Mouse (Mus musculus) cerebellum, adult 2 months (tissue): ENCODE measurements around the gene Dgkb. TPM values are rescaled to one million over a fixed set of nuclear protein-coding genes. Genes with fewer than 3 reads are reported as not detected.

Experiments
- DNase-seq, 2 experiments: peaks; one replicate each; pipeline ENCODE4 v3.0.0; 2021
- H3K27ac ChIP-seq: fragments of 200-500 bp; 2 replicates; pipeline ENCODE4 v1.5.1; 2012; ENCODE audit warnings: low read length, control low read depth, inconsistent platforms; ENCODE audit not compliant: insufficient read depth
- H3K27me3 ChIP-seq: fragments of 200-500 bp; 2 replicates; pipeline ENCODE4 v1.6.1; 2012; ENCODE audit warnings: inconsistent platforms, mild to moderate bottlenecking, low read length, moderate library complexity; ENCODE audit not compliant: control insufficient read depth, insufficient read depth
- H3K4me1 ChIP-seq: fragments of 200-500 bp; 2 replicates; pipeline ENCODE4 v1.6.1; 2011; ENCODE audit warnings: low read length; ENCODE audit not compliant: control insufficient read depth, insufficient read depth
- H3K4me3 ChIP-seq: fragments of 200-500 bp; replicated peaks from 2 replicates; pipeline ENCODE3; 2011; ENCODE audit warnings: mild to moderate bottlenecking, low read depth, low read length, control low read depth; ENCODE audit not compliant: insufficient read depth
- CTCF ChIP-seq: fragments of 200-500 bp; IDR thresholded peaks from 2 replicates; pipeline ENCODE4 v1.5.1; 2011; ENCODE audit warnings: low read depth, mild to moderate bottlenecking, control low read depth, low read length, moderate library complexity, borderline replicate concordance; ENCODE audit not compliant: insufficient read depth
- POLR2A ChIP-seq: fragments of 200-500 bp; IDR thresholded peaks from 2 replicates; pipeline ENCODE4 v1.6.1; 2011; ENCODE audit warnings: low read length, control low read depth, borderline replicate concordance; ENCODE audit not compliant: insufficient read depth
- WGBS: fragments of 180-500 bp; shearing (Covaris S2); methylation state at CpG from one replicate; pipeline ENCODE4 v1.1.7; 2018; 5-methylcytosine and 5-hydroxymethylcytosine counted together
- polyA plus RNA-seq: library from polyadenylated mRNA; depleted of rRNA; stranded (reverse); fragments of >200 nt; gene quantifications from 2 replicates; pipeline ENCODE4 v1.2.3, GENCODE M21; 2012; rRNA removed

The Dgkb gene
- polyA plus RNA-seq, result 12.6 and 13.4 TPM in 2 replicates

DNA sequence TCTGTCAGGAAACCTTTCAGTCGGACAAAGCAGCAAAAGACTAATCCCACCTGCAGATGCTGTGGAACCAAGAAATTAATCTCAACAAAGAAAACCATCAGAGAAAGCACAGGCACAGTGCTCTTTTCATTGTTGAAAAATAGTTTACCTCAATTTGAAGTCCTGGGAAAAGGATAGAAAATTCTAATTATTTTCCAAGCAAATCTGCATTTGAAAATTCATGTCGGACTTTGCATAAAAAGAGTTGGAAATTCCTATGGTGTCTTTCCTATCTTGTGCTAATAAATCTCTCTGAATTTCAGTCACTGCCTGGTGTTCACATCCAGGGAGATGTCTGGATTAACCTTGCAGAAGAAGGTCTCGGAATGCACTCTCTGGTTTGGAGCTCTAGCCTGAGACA lies at the start of gene Dgkb:
Dgkb (plus strand) TSS at position 301 of the 400 bp plus-strand sequence.
- WGBS, result 72% methylated on average over 3 of the region's 3 CpGs
- DNase-seq, result no peak
- TF ChIP-seq POLR2A (no peak), CTCF (no peak)

DNA sequence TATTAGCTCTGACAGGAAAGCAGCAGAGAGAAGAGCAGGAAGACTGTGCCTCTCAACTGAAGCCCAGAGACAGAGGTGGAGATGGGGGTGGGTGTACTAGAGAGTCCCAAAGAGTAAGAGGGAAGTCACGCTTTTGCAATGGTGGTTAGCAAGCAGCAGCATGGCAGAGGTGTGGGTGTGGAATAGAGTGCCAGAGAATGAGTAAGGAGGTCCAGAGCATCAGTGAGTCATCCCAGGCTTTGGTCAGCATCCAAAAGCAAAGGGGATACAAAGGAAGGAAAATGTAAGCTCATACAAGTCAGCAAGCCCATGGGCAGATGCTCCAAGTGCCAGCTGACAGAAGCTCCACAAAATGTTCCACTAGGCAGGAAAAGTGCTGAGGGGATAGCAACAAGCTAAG lies 47.7 kb upstream of the Dgkb start:
- TF ChIP-seq POLR2A (no peak), CTCF (no peak)
- WGBS, result 47% methylated on average over 1 of the region's 1 CpGs

More for the DNA sequence above, at the start of gene Dgkb:
- no peaks in the 10 kb centered on the region for H3K27me3 ChIP-seq
- H3K4me3 ChIP-seq, result no peak within 1 kb of the TSS
- H3K27ac ChIP-seq, result no peak within 1 kb of the TSS
- H3K4me1 ChIP-seq, result no peaks in the 10 kb centered on the region

DNA sequence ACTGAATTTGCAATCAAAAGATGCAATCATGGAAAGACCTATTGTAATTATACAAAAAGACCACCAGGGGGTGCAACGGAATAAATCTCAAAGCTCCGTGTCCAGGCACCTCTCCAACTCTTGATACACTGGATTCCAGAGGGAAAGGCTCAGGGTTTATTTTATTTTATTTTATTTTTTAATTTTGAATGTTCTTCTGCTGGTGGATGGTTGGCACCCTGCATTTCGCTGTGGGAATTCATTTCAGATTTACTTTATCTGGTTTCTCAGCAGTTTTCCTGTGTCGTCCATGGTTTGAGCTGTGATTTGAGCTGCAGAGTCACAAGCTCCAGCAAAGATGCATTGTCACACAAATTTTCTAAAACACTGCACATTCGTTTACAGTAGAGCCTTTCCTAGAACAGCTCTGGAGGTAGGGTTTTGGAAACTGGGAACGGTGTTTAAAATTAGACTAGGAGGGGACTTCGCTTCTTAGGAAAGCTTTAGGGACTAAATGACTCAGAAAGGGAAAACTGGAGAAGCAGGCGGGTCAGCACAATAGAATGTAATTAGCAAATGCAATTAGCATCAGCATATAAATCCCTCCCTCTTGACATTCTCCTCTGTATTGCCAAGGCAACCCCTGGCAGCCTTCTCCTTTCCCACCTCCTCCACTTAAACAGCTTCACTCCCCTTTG lies 43.7 kb upstream of the Dgkb start:
- TF ChIP-seq POLR2A, result no peak
- TF ChIP-seq CTCF, result peak; percentile 42; the same call in 1 of the 2 replicates
- no peaks in the 10 kb centered on the region for H3K27me3 ChIP-seq

More for the DNA sequence above, 47.7 kb upstream of the Dgkb start:
- Histone ChIP-seq H3K27me3 (no peaks in the 10 kb centered on the region), H3K27ac (no peak overlapping the region), H3K4me1 (0 out of 2 replicates have a peak, but pooled peaks cover 3% of the 10 kb centered on the region), H3K4me3 (no peak overlapping the region)
- peak in 1 of 2 experiments; percentile 33 for DNase-seq

DNA sequence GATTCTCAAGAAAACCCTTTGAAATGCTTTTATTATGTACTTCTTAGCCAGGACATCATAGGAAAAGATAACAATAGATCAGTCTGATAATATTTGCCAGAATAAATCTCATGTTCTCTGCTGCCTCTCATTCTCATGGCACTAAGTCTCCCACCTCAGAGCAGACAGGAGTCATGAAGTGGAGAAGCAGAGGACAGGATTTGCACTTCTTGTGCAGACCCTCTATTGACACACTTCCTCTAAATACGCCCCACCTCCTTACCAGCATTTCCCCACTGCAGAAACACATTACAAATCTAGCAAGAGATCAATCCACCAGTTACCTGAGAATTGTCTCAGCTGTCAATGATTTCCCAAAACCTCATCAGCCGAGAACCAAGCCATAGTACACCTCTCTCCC lies 42.9 kb upstream of the Dgkb start:
- H3K27ac ChIP-seq, result no peak overlapping the region
- H3K4me1 ChIP-seq, result 0 out of 2 replicates have a peak, but pooled peaks cover 3% of the 10 kb centered on the region
- TF ChIP-seq CTCF (no peak), POLR2A (no peak)
- H3K27me3 ChIP-seq, result no peaks in the 10 kb centered on the region
- WGBS, result 83% methylated on average over 2 of the region's 2 CpGs
- DNase-seq, result no peak
- no peak overlapping the region for H3K4me3 ChIP-seq

More for the DNA sequence above, 43.7 kb upstream of the Dgkb start:
- Histone ChIP-seq H3K4me3 (no peak overlapping the region), H3K27ac (no peak overlapping the region), H3K4me1 (0 out of 2 replicates have a peak, but pooled peaks cover 3% of the 10 kb centered on the region)
- DNase-seq, result peak; percentile 19 to 41
- 20% methylated on average over 8 of the region's 8 CpGs for WGBS

DNA sequence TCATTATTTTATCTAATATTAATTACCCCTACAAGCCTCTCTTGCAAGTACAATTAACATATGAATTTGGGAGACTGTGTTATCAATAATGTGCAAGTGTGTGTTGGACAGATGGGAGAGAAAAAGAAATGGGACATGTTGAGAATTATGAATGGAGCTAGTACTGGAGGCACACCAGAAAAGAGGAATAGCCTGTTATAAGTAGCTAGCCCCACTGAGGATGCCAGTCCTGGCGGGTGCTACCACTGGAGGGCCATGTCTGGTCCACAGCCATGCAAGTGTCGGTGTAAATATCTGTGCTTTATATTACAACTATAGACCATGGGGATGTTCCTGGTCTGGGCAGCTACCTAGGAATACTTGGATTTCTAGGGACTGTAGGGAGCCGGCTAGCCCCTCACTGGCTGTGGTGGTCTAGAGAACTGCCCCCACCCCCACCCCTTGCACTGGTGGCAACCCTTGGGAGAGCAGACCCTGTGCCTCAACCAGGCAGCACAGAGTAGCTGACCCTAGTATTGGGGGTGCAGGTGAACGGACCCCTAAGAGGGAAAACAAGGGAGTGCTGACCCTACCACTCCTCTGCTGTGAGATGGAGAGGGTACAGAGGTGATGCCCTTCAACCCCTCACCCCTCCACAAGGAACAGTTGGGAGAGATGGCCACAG lies 21.1 kb upstream of the Dgkb start:
- H3K27me3 ChIP-seq, result no peaks in the 10 kb centered on the region

DNA sequence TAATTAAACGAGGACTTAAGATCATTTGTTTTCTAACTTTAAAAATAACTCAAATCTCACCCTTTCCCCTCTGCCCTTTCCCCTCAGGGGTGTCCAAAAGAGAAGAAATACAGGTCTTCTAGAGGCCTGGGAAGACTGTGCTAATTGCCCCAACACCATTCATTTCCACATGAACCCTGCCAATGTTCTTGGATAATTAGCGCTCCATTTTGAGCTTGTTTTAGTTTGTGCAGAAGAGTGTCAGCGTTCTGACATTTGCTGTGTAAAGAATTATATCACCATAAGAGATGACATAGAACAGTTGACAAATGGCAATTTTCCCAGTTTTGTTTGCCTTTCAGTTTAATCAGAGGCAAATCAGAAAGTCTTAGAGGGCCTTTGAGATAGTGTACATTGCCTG lies 3.4 kb upstream of the Dgkb start:
- DNase-seq, result no peak

More for the DNA sequence above, 21.1 kb upstream of the Dgkb start:
- DNase-seq, result no peak
- Histone ChIP-seq H3K4me3 (no peak overlapping the region), H3K27ac (no peak overlapping the region), H3K4me1 (no peaks in the 10 kb centered on the region)
- no peak for TF ChIP-seq CTCF
- TF ChIP-seq POLR2A, result no peak
- WGBS, result 88% methylated on average over 4 of the region's 4 CpGs

DNA sequence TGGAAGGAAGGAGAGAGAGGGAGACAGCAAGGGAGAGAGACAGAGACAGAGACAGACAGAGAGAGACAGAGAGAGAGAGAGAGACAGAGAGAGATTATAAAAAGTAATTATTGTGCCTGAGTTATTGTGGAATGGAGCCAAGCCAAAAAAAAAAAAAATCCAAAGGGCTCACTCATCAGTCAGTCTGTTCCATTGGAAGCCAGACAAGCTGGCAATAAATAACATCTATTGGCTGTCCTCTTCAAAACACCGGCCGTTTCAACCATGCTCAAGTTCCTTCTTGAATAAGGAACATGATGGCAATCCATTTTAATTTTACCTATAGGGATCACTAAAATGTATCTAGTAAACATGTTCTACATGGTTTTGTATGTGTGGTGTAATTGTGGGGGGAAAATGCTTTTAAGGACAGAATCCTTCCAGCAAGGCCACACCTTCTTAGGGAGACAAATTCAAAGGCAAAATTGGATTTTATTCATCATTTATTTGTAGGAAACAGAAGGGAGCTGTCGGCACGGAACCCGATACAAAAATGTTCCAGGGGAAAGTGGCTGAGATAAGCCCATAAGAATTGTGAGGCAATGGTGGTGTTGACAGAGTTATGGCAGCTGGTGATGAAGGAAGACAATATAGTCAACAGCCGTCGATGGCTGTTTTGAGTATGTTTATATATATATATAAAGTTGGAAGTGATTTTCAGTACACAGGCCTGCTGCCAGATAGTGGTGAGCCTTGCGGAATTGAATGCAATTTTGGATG lies 3.7 kb downstream of the Dgkb start:
- 24% methylated on average over 8 of the region's 8 CpGs for WGBS
- no peak overlapping the region for H3K27ac ChIP-seq
- no peak for TF ChIP-seq POLR2A
- no peak for TF ChIP-seq CTCF
- no peak overlapping the region for H3K4me3 ChIP-seq
- no peaks in the 10 kb centered on the region for H3K4me1 ChIP-seq
- no peaks in the 10 kb centered on the region for H3K27me3 ChIP-seq
- DNase-seq, result peak in 1 of 2 experiments; percentile 44

More for the DNA sequence above, 3.4 kb upstream of the Dgkb start:
- Histone ChIP-seq H3K27me3 (no peaks in the 10 kb centered on the region), H3K4me1 (no peaks in the 10 kb centered on the region), H3K4me3 (no peak overlapping the region), H3K27ac (no peak overlapping the region)
- WGBS, result 75% methylated on average over 3 of the region's 3 CpGs
- no peak for TF ChIP-seq CTCF
- no peak for TF ChIP-seq POLR2A
